Mouse (Mus musculus): Measurements from ENCODE around the gene Myo1g. TPM values are rescaled to one million over a fixed set of nuclear protein-coding genes. Genes with fewer than 3 reads are reported as not detected.

The Myo1g gene
- polyA plus RNA-seq, 1 experiment from 2014 or later = 1.8 TPM

GRCm38 (mm10) chr11:6504689-6505088 lies 16.1 kb downstream of the Myo1g start:
- Histone ChIP-seq H3K4me2 (replicated peaks) (peak overlapping the region; percentile 38), H3K4me1 (replicated peaks) (no peaks in the 10 kb centered on the region), H3K36me3 (no peaks in the 10 kb centered on the region), H3K9me3 (no peaks in the 10 kb centered on the region), H3K4me3 (replicated peaks) (no peak overlapping the region), H3K27ac (peak overlapping the region; percentile 69), H3K9ac (no peak overlapping the region), H3K27me3 (replicated peaks) (no peaks in the 10 kb centered on the region)
- peak; percentile 88 for ATAC-seq
- WGBS = 62% methylated on average over 6 of the region's 6 CpGs

GRCm38 (mm10) chr11:6504226-6504625 lies 16.5 kb downstream of the Myo1g start:
- no peaks in the 10 kb centered on the region for H3K36me3 ChIP-seq
- no peak overlapping the region for H3K4me3 ChIP-seq (replicated peaks)
- peak overlapping the region; percentile 5; the same call in 1 of the 2 replicates for H3K9ac ChIP-seq
- H3K4me1 ChIP-seq (replicated peaks) = no peaks in the 10 kb centered on the region
- WGBS = 63% methylated on average over 3 of the region's 3 CpGs
- no peaks in the 10 kb centered on the region for H3K9me3 ChIP-seq
- ATAC-seq = peak; percentile 22
- peak overlapping the region; percentile 38 for H3K4me2 ChIP-seq (replicated peaks)
- H3K27me3 ChIP-seq (replicated peaks) = no peaks in the 10 kb centered on the region
- H3K27ac ChIP-seq = peak overlapping the region; percentile 69; the same call in 1 of the 2 replicates

DNA sequence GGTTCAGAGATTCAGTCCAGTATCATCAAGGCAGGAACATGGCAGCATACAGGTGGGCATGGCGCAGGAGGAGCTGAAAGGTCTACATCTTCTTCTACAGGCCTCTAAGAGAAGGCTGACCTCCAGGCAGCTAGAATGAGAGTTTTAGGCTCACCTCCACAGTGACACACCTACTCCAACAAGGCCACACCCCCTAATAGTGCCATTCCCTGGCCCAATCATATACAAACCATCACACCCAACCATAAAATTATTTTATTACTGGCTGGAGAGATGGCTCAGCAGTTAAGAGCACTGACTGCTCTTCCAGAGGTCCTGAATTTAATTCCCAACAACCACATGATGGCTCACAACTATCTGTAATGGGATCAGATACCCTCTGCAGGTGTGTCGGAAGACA lies 18.3 kb downstream of the Myo1g start:
- 87% methylated on average over 2 of the region's 2 CpGs for WGBS
- Histone ChIP-seq H3K4me2 (replicated peaks) (no peak overlapping the region), H3K9me3 (no peaks in the 10 kb centered on the region), H3K4me3 (replicated peaks) (no peak overlapping the region), H3K36me3 (no peaks in the 10 kb centered on the region), H3K4me1 (replicated peaks) (no peaks in the 10 kb centered on the region), H3K9ac (no peak overlapping the region), H3K27ac (no peak overlapping the region), H3K27me3 (replicated peaks) (no peaks in the 10 kb centered on the region)
- peak; percentile 60 for ATAC-seq

DNA sequence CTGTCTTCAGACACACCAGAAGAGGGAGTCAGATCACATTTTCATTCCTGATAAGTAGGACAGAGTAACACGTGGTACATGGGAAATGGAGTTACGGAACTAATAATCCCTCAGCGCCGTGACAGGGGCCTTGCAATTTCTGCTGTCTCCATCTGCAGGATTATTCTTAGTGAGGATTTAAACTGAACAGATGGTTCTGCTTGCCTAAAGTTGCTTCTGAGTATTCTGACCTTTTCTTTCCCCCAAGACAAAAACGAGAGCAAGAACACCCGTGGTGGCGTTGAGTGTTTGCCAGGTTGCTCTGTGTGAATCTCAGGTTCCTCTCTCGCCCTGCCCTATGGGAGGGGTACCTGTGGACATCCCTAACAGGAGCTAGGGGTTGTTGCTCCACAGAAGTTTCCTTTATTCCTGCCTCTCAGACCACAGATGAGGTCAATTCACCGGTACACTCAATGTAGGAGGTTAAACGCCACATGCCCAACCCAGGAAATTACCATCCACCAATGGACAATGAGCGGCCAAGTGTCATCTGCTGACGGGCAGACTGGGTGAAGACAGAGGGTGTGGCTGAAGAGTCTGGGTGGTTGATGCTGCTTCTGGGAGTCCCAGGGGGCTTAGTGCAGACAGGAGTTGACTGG lies 23.3 kb downstream of the Myo1g start:
- 76% methylated on average over 12 of the region's 12 CpGs for WGBS
- no peaks in the 10 kb centered on the region for H3K4me1 ChIP-seq (replicated peaks)
- no peak for ATAC-seq
- H3K4me3 ChIP-seq (replicated peaks) = no peak overlapping the region
- no peak overlapping the region for H3K9ac ChIP-seq
- no peaks in the 10 kb centered on the region for H3K27me3 ChIP-seq (replicated peaks)
- no peak overlapping the region for H3K27ac ChIP-seq
- H3K4me2 ChIP-seq (replicated peaks) = no peak overlapping the region
- no peaks in the 10 kb centered on the region for H3K9me3 ChIP-seq
- no peaks in the 10 kb centered on the region for H3K36me3 ChIP-seq

GRCm38 (mm10) chr11:6489691-6490503 lies 30.9 kb downstream of the Myo1g start:
- Histone ChIP-seq H3K4me2 (replicated peaks) (no peak overlapping the region), H3K9ac (no peak overlapping the region), H3K9me3 (no peaks in the 10 kb centered on the region), H3K4me1 (replicated peaks) (peaks cover 7% of the 10 kb centered on the region; the same call in 1 of the 2 replicates), H3K27ac (no peak overlapping the region), H3K4me3 (replicated peaks) (no peak overlapping the region), H3K27me3 (replicated peaks) (no peaks in the 10 kb centered on the region), H3K36me3 (no peaks in the 10 kb centered on the region)
- 54% methylated on average over 6 of the region's 6 CpGs for WGBS
- ATAC-seq = peak; percentile 62; the same call in 1 of the 2 replicates

DNA sequence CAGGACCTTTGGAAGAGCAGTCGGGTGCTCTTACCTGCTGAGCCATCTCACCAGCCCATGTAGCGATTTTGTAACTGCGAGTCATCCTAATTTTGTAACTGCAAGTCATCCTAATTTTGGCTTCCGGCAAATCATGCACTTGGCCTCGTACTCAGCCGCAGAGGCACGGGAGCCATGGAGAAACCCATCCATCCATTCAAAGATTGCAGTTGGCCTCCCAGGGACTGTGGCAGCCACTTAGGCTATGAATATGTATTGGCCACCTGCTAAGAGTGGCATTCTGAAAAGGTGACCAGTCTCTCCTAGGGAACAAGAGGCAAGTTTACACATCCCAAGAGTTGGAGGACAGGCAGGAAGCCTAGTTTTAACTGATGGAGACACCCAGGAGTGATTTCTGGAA lies 31.5 kb downstream of the Myo1g start:
- Histone ChIP-seq H3K9ac (no peak overlapping the region), H3K4me2 (replicated peaks) (no peak overlapping the region), H3K9me3 (no peaks in the 10 kb centered on the region), H3K27me3 (replicated peaks) (no peaks in the 10 kb centered on the region), H3K36me3 (no peaks in the 10 kb centered on the region), H3K4me1 (replicated peaks) (peaks cover 7% of the 10 kb centered on the region; the same call in 1 of the 2 replicates), H3K27ac (no peak overlapping the region), H3K4me3 (replicated peaks) (no peak overlapping the region)
- 93% methylated on average over 7 of the region's 7 CpGs for WGBS
- no peak for ATAC-seq

DNA sequence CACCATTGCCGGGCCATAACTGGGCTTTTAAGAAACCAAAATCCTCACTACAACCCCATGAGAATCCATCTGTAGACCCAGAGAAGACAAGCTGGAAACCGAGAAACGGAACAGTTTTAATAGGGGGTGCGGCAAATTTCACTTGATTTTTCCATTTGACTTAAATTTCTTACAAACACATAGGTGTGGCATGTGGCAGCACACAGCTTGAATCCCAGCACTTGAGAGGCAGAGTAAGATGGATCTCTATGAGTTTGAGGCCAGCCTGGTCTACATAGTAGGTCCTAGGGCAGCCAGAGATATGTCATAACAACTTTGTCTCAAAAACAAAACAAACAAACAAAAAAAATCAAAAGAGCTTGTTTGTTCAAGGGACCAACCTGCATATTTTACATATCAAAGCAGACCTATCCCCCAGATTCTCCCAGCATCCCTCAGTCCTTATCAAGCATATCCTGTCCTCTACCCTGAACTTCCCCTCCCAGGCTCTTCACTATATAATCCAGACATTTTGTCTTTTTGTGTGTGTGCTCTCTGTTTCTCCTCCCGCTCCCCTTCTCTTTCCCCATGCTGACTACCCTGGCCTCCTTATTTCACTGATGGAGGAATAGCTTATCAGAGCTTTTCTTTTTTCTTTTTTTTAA lies 32.6 kb downstream of the Myo1g start:
- no peak for ATAC-seq
- Histone ChIP-seq H3K9me3 (no peaks in the 10 kb centered on the region), H3K4me1 (replicated peaks) (peaks cover 7% of the 10 kb centered on the region; the same call in 1 of the 2 replicates), H3K27ac (no peak overlapping the region), H3K9ac (no peak overlapping the region), H3K36me3 (no peaks in the 10 kb centered on the region), H3K4me2 (replicated peaks) (no peak overlapping the region), H3K4me3 (replicated peaks) (no peak overlapping the region), H3K27me3 (replicated peaks) (no peaks in the 10 kb centered on the region)
- 94% methylated on average over 5 of the region's 5 CpGs for WGBS

DNA sequence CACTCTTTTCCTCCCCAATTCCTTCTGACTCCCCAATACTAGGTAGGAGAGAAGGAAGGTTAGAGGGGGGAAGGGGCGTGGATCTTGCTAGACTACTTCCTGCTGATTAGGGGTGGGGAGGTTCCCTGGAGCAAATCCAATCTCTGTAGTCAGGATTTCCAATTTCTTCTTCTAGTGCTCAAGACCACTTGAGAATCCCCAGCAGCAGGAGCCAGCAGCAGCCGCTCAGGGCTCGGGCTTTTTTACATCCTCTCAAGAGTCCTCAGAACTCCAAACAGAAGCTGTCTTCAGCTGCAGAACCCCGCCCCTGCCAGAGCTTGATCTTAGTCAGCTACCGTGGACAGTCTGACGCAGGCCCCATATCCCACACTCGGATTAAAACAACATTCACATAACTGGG lies 33.3 kb downstream of the Myo1g start:
- Histone ChIP-seq H3K4me2 (replicated peaks) (no peak overlapping the region), H3K4me1 (replicated peaks) (peaks cover 7% of the 10 kb centered on the region; the same call in 1 of the 2 replicates), H3K4me3 (replicated peaks) (no peak overlapping the region), H3K27ac (no peak overlapping the region), H3K27me3 (replicated peaks) (no peaks in the 10 kb centered on the region), H3K36me3 (no peaks in the 10 kb centered on the region), H3K9me3 (no peaks in the 10 kb centered on the region), H3K9ac (no peak overlapping the region)
- peak; percentile 36; the same call in 1 of the 2 replicates for ATAC-seq
- WGBS = 33% methylated on average over 7 of the region's 7 CpGs

- Histone ChIP-seq H3K4me3 (replicated peaks) (no peak overlapping the region), H3K4me1 (replicated peaks) (peaks cover 7% of the 10 kb centered on the region; the same call in 1 of the 2 replicates), H3K9ac (no peak overlapping the region), H3K9me3 (no peaks in the 10 kb centered on the region), H3K27me3 (replicated peaks) (no peaks in the 10 kb centered on the region), H3K4me2 (replicated peaks) (no peak overlapping the region), H3K27ac (no peak overlapping the region), H3K36me3 (no peaks in the 10 kb centered on the region)
- WGBS = 70% methylated on average over 6 of the region's 6 CpGs
- no peak for ATAC-seq
Observed at GRCm38 (mm10) chr11:6486916-6487315, 33.8 kb downstream of the Myo1g start.

DNA sequence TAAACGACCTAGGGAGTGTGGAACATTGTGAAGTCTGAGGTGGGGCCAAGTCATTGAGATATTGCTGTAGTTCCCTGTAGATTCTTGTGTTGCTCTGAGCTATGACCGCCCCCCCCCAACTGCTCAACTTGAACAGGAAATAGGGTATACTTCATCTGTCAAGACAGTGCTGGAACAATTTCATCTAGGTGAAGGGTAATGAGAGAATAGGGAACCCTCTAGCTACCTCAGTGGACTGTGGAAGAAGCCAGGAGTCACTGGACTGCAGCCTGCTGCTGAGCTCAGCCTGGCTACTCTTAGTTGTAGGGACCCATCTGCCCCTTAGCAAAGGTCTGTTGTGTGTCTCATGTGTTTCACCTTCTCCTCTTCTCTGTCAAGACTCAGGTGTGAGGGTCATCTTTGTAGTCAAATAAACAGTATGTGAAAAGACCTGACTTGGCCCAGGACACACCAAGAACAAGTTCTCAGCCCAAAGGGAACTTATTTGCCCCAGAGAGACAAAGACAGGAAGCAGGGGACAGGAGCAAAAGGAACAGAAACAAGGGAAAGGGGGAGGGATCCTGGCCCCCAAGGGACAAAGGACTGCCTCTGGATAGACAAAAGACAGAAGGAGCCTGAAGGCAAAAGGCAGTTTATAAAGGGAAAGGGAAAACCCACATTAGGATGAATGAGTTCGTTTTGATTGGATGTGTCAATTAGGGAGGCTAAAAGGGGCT lies 36.4 kb downstream of the Myo1g start:
- H3K27ac ChIP-seq = no peak overlapping the region
- H3K4me1 ChIP-seq (replicated peaks) = peaks cover 10% of the 10 kb centered on the region; the same call in 1 of the 2 replicates
- ATAC-seq = no peak
- H3K4me3 ChIP-seq (replicated peaks) = no peak overlapping the region
- no peaks in the 10 kb centered on the region for H3K36me3 ChIP-seq
- WGBS = 60% methylated on average over 3 of the region's 3 CpGs
- H3K27me3 ChIP-seq (replicated peaks) = no peaks in the 10 kb centered on the region
- H3K9ac ChIP-seq = no peak overlapping the region
- no peaks in the 10 kb centered on the region for H3K9me3 ChIP-seq
- H3K4me2 ChIP-seq (replicated peaks) = no peak overlapping the region

DNA sequence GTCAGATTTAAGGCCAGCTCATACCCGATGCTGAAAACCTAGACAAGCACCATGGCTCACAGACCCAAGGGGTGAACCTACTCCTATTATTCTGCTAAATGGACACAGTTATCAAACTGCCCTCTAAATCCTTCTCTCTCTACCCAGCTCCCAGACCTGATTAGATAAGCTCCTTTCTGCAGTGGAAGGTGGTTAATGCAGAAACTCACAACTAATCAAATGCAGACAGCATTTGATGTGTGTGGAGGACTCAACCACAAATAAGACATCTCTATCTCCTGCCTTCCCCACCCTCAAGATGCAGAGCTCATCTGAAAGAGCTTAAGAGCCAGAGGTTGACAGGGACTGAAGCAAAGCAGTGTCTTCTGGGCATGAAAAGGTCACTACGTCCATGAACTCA lies 37.7 kb downstream of the Myo1g start:
- WGBS = 74% methylated on average over 2 of the region's 2 CpGs
- ATAC-seq = no peak
- Histone ChIP-seq H3K9ac (no peak overlapping the region), H3K4me3 (replicated peaks) (no peak overlapping the region), H3K9me3 (no peaks in the 10 kb centered on the region), H3K36me3 (no peaks in the 10 kb centered on the region), H3K27ac (no peak overlapping the region), H3K4me1 (replicated peaks) (peaks cover 10% of the 10 kb centered on the region; the same call in 1 of the 2 replicates), H3K27me3 (replicated peaks) (no peaks in the 10 kb centered on the region), H3K4me2 (replicated peaks) (no peak overlapping the region)

Data from intestine, embryonic 15.5 days (tissue).